Mouse (Mus musculus): ENCODE results near the gene Gm42742. TPM values are rescaled to one million over a fixed set of nuclear protein-coding genes. Genes with fewer than 3 reads are reported as not detected.

The Gm42742 gene
- polyA plus RNA-seq, 1 experiment from 2014 or later: 53.8 TPM

- H3K4me2 ChIP-seq (ENCODE audit: low read length): peak overlapping the region; percentile 85
- no peaks in the 10 kb centered on the region for H3K9me3 ChIP-seq (replicated peaks; ENCODE audit: low read length)
- DNase-seq (ENCODE audit: low spot score) (peak; percentile 27), ATAC-seq (replicated peaks; ENCODE audit: low FRiP score, low read depth) (no peak)
- H3K9ac ChIP-seq (ENCODE audit: low read depth, low read length): peak overlapping the region; percentile 60
- 38% methylated on average over 5 of the region's 5 CpGs for WGBS
- peak overlapping the region; percentile 57 for H3K27ac ChIP-seq
- no peak for TF ChIP-seq CTCF (IDR thresholded peaks at IDR 0.05; ENCODE audit: low read depth)
- 0 out of 2 replicates have a peak, but pooled peaks cover 15% of the 10 kb centered on the region for H3K36me3 ChIP-seq (ENCODE audit: insufficient read depth, low read length)
- peak overlapping the region; percentile 43 for H3K4me3 ChIP-seq (replicated peaks; ENCODE audit: low read depth, low read length)
- H3K4me1 ChIP-seq (replicated peaks; ENCODE audit: insufficient read depth, low read length): peaks cover 50% of the 10 kb centered on the region
- no peaks in the 10 kb centered on the region for H3K27me3 ChIP-seq (ENCODE audit: insufficient read depth, low read length)
These were observed 406 bp downstream of the Gm42742 start for GRCm38 (mm10) chr7:127020491-127020890.

- TF ChIP-seq CTCF (IDR thresholded peaks at IDR 0.05; ENCODE audit: low read depth): no peak
- 0 out of 2 replicates have a peak, but pooled peaks cover 15% of the 10 kb centered on the region for H3K36me3 ChIP-seq (ENCODE audit: insufficient read depth, low read length)
- peak overlapping the region; percentile 85 for H3K4me2 ChIP-seq (ENCODE audit: low read length)
- DNase-seq (ENCODE audit: low spot score) (peak; percentile 16), ATAC-seq (replicated peaks; ENCODE audit: low FRiP score, low read depth) (no peak)
- H3K9me3 ChIP-seq (replicated peaks; ENCODE audit: low read length): no peaks in the 10 kb centered on the region
- H3K27ac ChIP-seq: no peak overlapping the region
- H3K4me3 ChIP-seq (replicated peaks; ENCODE audit: low read depth, low read length): peak overlapping the region; percentile 43; the same call in 1 of the 2 replicates
- peak overlapping the region; percentile 60; the same call in 1 of the 2 replicates for H3K9ac ChIP-seq (ENCODE audit: low read depth, low read length)
- WGBS: 54% methylated on average over 3 of the region's 3 CpGs
- no peaks in the 10 kb centered on the region for H3K27me3 ChIP-seq (ENCODE audit: insufficient read depth, low read length)
- H3K4me1 ChIP-seq (replicated peaks; ENCODE audit: insufficient read depth, low read length): peaks cover 50% of the 10 kb centered on the region
These were observed 866 bp downstream of the Gm42742 start for GRCm38 (mm10) chr7:127020031-127020430.

- Histone ChIP-seq H3K36me3 (ENCODE audit: insufficient read depth, low read length) (0 out of 2 replicates have a peak, but pooled peaks cover 15% of the 10 kb centered on the region), H3K27me3 (ENCODE audit: insufficient read depth, low read length) (no peaks in the 10 kb centered on the region), H3K9ac (ENCODE audit: low read depth, low read length) (no peak overlapping the region), H3K27ac (no peak overlapping the region), H3K9me3 (replicated peaks; ENCODE audit: low read length) (no peaks in the 10 kb centered on the region), H3K4me2 (ENCODE audit: low read length) (peak overlapping the region; percentile 85), H3K4me3 (replicated peaks; ENCODE audit: low read depth, low read length) (no peak overlapping the region), H3K4me1 (replicated peaks; ENCODE audit: insufficient read depth, low read length) (peaks cover 47% of the 10 kb centered on the region)
- 73% methylated on average over 14 of the region's 14 CpGs for WGBS
- TF ChIP-seq CTCF (IDR thresholded peaks at IDR 0.05; ENCODE audit: low read depth): no peak
- no peak for ATAC-seq (replicated peaks; ENCODE audit: low FRiP score, low read depth)
- no peak for DNase-seq (ENCODE audit: low spot score)
These were observed 1.5 kb downstream of the Gm42742 start for GRCm38 (mm10) chr7:127019306-127019960.

- 37% methylated on average over 15 of the region's 15 CpGs for WGBS
- Histone ChIP-seq H3K4me3 (replicated peaks; ENCODE audit: low read depth, low read length) (0 out of 2 replicates have a peak overlapping the region, but pooled peaks have one; percentile 7), H3K27me3 (ENCODE audit: insufficient read depth, low read length) (no peaks in the 10 kb centered on the region), H3K4me2 (ENCODE audit: low read length) (peak overlapping the region; percentile 85; the same call in 1 of the 2 replicates), H3K36me3 (ENCODE audit: insufficient read depth, low read length) (0 out of 2 replicates have a peak, but pooled peaks cover 15% of the 10 kb centered on the region), H3K4me1 (replicated peaks; ENCODE audit: insufficient read depth, low read length) (peaks cover 47% of the 10 kb centered on the region), H3K9ac (ENCODE audit: low read depth, low read length) (peak overlapping the region; percentile 44; the same call in 1 of the 2 replicates), H3K9me3 (replicated peaks; ENCODE audit: low read length) (no peaks in the 10 kb centered on the region), H3K27ac (peak overlapping the region; percentile 60; the same call in 1 of the 2 replicates)
- peak; percentile 17 for DNase-seq (ENCODE audit: low spot score)
- ATAC-seq (replicated peaks; ENCODE audit: low FRiP score, low read depth): no peak
- no peak for TF ChIP-seq CTCF (IDR thresholded peaks at IDR 0.05; ENCODE audit: low read depth)
These were observed 2.2 kb downstream of the Gm42742 start for GRCm38 (mm10) chr7:127018416-127019305.

GRCm38 (mm10) chr7:127017950-127018345 is 2.9 kb downstream of the Gm42742 start:
- DNase-seq (ENCODE audit: low spot score): no peak
- Histone ChIP-seq H3K4me2 (ENCODE audit: low read length) (0 out of 2 replicates have a peak overlapping the region, but pooled peaks have one; percentile 14), H3K4me3 (replicated peaks; ENCODE audit: low read depth, low read length) (0 out of 2 replicates have a peak overlapping the region, but pooled peaks have one; percentile 7), H3K27me3 (ENCODE audit: insufficient read depth, low read length) (no peaks in the 10 kb centered on the region), H3K27ac (peak overlapping the region; percentile 60), H3K4me1 (replicated peaks; ENCODE audit: insufficient read depth, low read length) (peaks cover 43% of the 10 kb centered on the region), H3K9me3 (replicated peaks; ENCODE audit: low read length) (no peaks in the 10 kb centered on the region), H3K36me3 (ENCODE audit: insufficient read depth, low read length) (0 out of 2 replicates have a peak, but pooled peaks cover 13% of the 10 kb centered on the region), H3K9ac (ENCODE audit: low read depth, low read length) (no peak overlapping the region)
- no peak for ATAC-seq (replicated peaks; ENCODE audit: low FRiP score, low read depth)
- 31% methylated on average over 6 of the region's 6 CpGs for WGBS
- TF ChIP-seq CTCF (IDR thresholded peaks at IDR 0.05; ENCODE audit: low read depth): no peak

Measured in kidney, postnatal 0 days (tissue).